Mouse (Mus musculus): ENCODE measurements around the gene Zfp704. TPM values are rescaled to one million over a fixed set of nuclear protein-coding genes. Genes with fewer than 3 reads are reported as not detected.
A peak's percentile ranks its signal among the peaks of the same experiment; 100 is the strongest.

Gene Zfp704
- polyA plus RNA-seq, 1 experiment = 17.2 TPM

- no peak for TF ChIP-seq CTCF (IDR thresholded peaks at IDR 0.05; ENCODE audit: control insufficient read depth, insufficient read depth, insufficient replicate concordance, low read depth, low read length)
- TF ChIP-seq POLR2A (IDR thresholded peaks at IDR 0.05; ENCODE audit: control insufficient read depth, low read depth, low read length) = no peak
- Histone ChIP-seq H3K36me3 (ENCODE audit: control insufficient read depth, insufficient read depth, low read length) (no peaks in the 10 kb centered on the region), H3K27me3 (ENCODE audit: control insufficient read depth, insufficient read depth, low read length) (no peaks in the 10 kb centered on the region), H3K4me3 (ENCODE audit: control insufficient read depth, low read depth, low read length) (peak overlapping the region; percentile 91), H3K4me1 (ENCODE audit: control insufficient read depth, insufficient read depth, low read length) (no peaks in the 10 kb centered on the region; the same call in 1 of the 2 replicates), H3K27ac (ENCODE audit: control insufficient read depth, insufficient read depth, low read depth, low read length) (no peak overlapping the region)
Observed at GRCm38 (mm10) chr3:9608441-9608905, 1.4 kb downstream of the Zfp704 start.

- TF ChIP-seq CTCF (IDR thresholded peaks at IDR 0.05; ENCODE audit: control insufficient read depth, insufficient read depth, insufficient replicate concordance, low read depth, low read length) (no peak), POLR2A (IDR thresholded peaks at IDR 0.05; ENCODE audit: control insufficient read depth, low read depth, low read length) (no peak)
- H3K4me1 ChIP-seq (ENCODE audit: control insufficient read depth, insufficient read depth, low read length) = no peaks in the 10 kb centered on the region; the same call in 1 of the 2 replicates
- no peak overlapping the region for H3K4me3 ChIP-seq (ENCODE audit: control insufficient read depth, low read depth, low read length)
Observed at GRCm38 (mm10) chr3:9607686-9608085, 2.2 kb downstream of the Zfp704 start.

GRCm38 (mm10) chr3:9605784-9606706 lies 3.8 kb downstream of the Zfp704 start:
- Histone ChIP-seq H3K36me3 (ENCODE audit: control insufficient read depth, insufficient read depth, low read length) (no peaks in the 10 kb centered on the region), H3K27me3 (ENCODE audit: control insufficient read depth, insufficient read depth, low read length) (no peaks in the 10 kb centered on the region), H3K4me3 (ENCODE audit: control insufficient read depth, low read depth, low read length) (no peak overlapping the region), H3K4me1 (ENCODE audit: control insufficient read depth, insufficient read depth, low read length) (no peaks in the 10 kb centered on the region; the same call in 1 of the 2 replicates), H3K27ac (ENCODE audit: control insufficient read depth, insufficient read depth, low read depth, low read length) (no peak overlapping the region)
- TF ChIP-seq POLR2A (IDR thresholded peaks at IDR 0.05; ENCODE audit: control insufficient read depth, low read depth, low read length) = no peak
- no peak for TF ChIP-seq CTCF (IDR thresholded peaks at IDR 0.05; ENCODE audit: control insufficient read depth, insufficient read depth, insufficient replicate concordance, low read depth, low read length)

More at GRCm38 (mm10) chr3:9607686-9608085, 2.2 kb downstream of the Zfp704 start:
- Histone ChIP-seq H3K27me3 (ENCODE audit: control insufficient read depth, insufficient read depth, low read length) (no peaks in the 10 kb centered on the region), H3K36me3 (ENCODE audit: control insufficient read depth, insufficient read depth, low read length) (no peaks in the 10 kb centered on the region), H3K27ac (ENCODE audit: control insufficient read depth, insufficient read depth, low read depth, low read length) (no peak overlapping the region)

- Histone ChIP-seq H3K27ac (ENCODE audit: control insufficient read depth, insufficient read depth, low read depth, low read length) (no peak overlapping the region), H3K27me3 (ENCODE audit: control insufficient read depth, insufficient read depth, low read length) (no peaks in the 10 kb centered on the region), H3K4me3 (ENCODE audit: control insufficient read depth, low read depth, low read length) (no peak overlapping the region), H3K36me3 (ENCODE audit: control insufficient read depth, insufficient read depth, low read length) (no peaks in the 10 kb centered on the region), H3K4me1 (ENCODE audit: control insufficient read depth, insufficient read depth, low read length) (no peaks in the 10 kb centered on the region; the same call in 1 of the 2 replicates)
- TF ChIP-seq CTCF (IDR thresholded peaks at IDR 0.05; ENCODE audit: control insufficient read depth, insufficient read depth, insufficient replicate concordance, low read depth, low read length) (no peak), POLR2A (IDR thresholded peaks at IDR 0.05; ENCODE audit: control insufficient read depth, low read depth, low read length) (no peak)
Observed at GRCm38 (mm10) chr3:9604941-9605340, 4.9 kb downstream of the Zfp704 start.

GRCm38 (mm10) chr3:9603866-9604265 lies 6.0 kb downstream of the Zfp704 start:
- Histone ChIP-seq H3K36me3 (ENCODE audit: control insufficient read depth, insufficient read depth, low read length) (no peaks in the 10 kb centered on the region), H3K4me3 (ENCODE audit: control insufficient read depth, low read depth, low read length) (no peak overlapping the region), H3K4me1 (ENCODE audit: control insufficient read depth, insufficient read depth, low read length) (no peaks in the 10 kb centered on the region; the same call in 1 of the 2 replicates), H3K27me3 (ENCODE audit: control insufficient read depth, insufficient read depth, low read length) (no peaks in the 10 kb centered on the region), H3K27ac (ENCODE audit: control insufficient read depth, insufficient read depth, low read depth, low read length) (no peak overlapping the region)
- TF ChIP-seq POLR2A (IDR thresholded peaks at IDR 0.05; ENCODE audit: control insufficient read depth, low read depth, low read length) (no peak), CTCF (IDR thresholded peaks at IDR 0.05; ENCODE audit: control insufficient read depth, insufficient read depth, insufficient replicate concordance, low read depth, low read length) (no peak)

GRCm38 (mm10) chr3:9600577-9600976 lies 9.3 kb downstream of the Zfp704 start:
- no peak overlapping the region for H3K27ac ChIP-seq (ENCODE audit: control insufficient read depth, insufficient read depth, low read depth, low read length)
- TF ChIP-seq CTCF (IDR thresholded peaks at IDR 0.05; ENCODE audit: control insufficient read depth, insufficient read depth, insufficient replicate concordance, low read depth, low read length) (no peak), POLR2A (IDR thresholded peaks at IDR 0.05; ENCODE audit: control insufficient read depth, low read depth, low read length) (no peak)
- H3K4me3 ChIP-seq (ENCODE audit: control insufficient read depth, low read depth, low read length) = no peak overlapping the region
- H3K27me3 ChIP-seq (ENCODE audit: control insufficient read depth, insufficient read depth, low read length) = no peaks in the 10 kb centered on the region
- H3K36me3 ChIP-seq (ENCODE audit: control insufficient read depth, insufficient read depth, low read length) = no peaks in the 10 kb centered on the region
- no peaks in the 10 kb centered on the region for H3K4me1 ChIP-seq (ENCODE audit: control insufficient read depth, insufficient read depth, low read length)

- TF ChIP-seq POLR2A (IDR thresholded peaks at IDR 0.05; ENCODE audit: control insufficient read depth, low read depth, low read length) (no peak), CTCF (IDR thresholded peaks at IDR 0.05; ENCODE audit: control insufficient read depth, insufficient read depth, insufficient replicate concordance, low read depth, low read length) (no peak)
- H3K4me1 ChIP-seq (ENCODE audit: control insufficient read depth, insufficient read depth, low read length) = no peaks in the 10 kb centered on the region
- no peak overlapping the region for H3K4me3 ChIP-seq (ENCODE audit: control insufficient read depth, low read depth, low read length)
- H3K36me3 ChIP-seq (ENCODE audit: control insufficient read depth, insufficient read depth, low read length) = no peaks in the 10 kb centered on the region
- no peak overlapping the region for H3K27ac ChIP-seq (ENCODE audit: control insufficient read depth, insufficient read depth, low read depth, low read length)
- no peaks in the 10 kb centered on the region for H3K27me3 ChIP-seq (ENCODE audit: control insufficient read depth, insufficient read depth, low read length)
Observed at GRCm38 (mm10) chr3:9599738-9600410, 10.0 kb downstream of the Zfp704 start.
